ENCODE assay signal across 8 mouse cellular contexts in the genomic region with DNA sequence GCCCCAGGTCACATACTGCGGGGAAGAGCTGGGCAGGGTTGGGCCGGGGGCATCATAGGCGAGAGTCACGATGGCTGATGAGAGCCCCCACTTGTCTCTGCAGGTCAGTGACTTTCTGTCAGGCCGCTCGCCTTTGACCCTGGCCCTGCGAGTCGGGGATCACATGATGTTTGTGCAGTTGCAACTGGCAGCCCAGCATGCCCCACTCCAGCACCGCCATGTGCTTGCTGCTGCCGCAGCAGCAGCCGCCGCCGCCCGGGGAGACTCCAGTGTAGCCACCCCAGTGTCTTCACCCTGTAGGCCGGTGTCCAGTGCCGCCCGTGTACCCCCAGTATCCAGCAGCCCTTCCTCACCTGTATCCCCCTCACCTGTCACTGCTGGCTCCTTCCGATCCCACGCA. TPM values are rescaled to one million over a fixed set of nuclear protein-coding genes. Genes with fewer than 3 reads are reported as not detected.
DNase-seq lines count a peak whose midpoint lies in the region; ATAC-seq and TF ChIP-seq lines count a peak whose summit lies in the region.

No protein-coding gene starts in this region.

- H3K27ac ChIP-seq in heart, adult 2 months, result peak overlapping the region; percentile 93
- H3K27ac ChIP-seq in forebrain, embryonic 15.5 days (replicated peaks), result peak overlapping the region; percentile 100
- H3K27ac ChIP-seq in midbrain, embryonic 15.5 days, result peak overlapping the region; percentile 100

- no peak for DNase-seq in heart, adult 2 months
- no peak for DNase-seq in heart, postnatal 36 days
- DNase-seq in kidney, postnatal 10 days, result peak; percentile 62
- no peak for DNase-seq in adrenal gland, postnatal 4 days (ENCODE audit: low spot score in 2 of 2)
- no peak for DNase-seq in testis, postnatal 14 days (ENCODE audit: low spot score)
- DNase-seq in thymus, postnatal 14 days, result no peak

- WGBS in heart, adult 2 months, result 82% methylated on average over 19 of the region's 19 CpGs
- 86% methylated on average over 19 of the region's 19 CpGs for whole genome bisulfite sequencing in forebrain, embryonic 15.5 days
- WGBS in midbrain, embryonic 15.5 days, result 84% methylated on average over 19 of the region's 19 CpGs

- H3K9ac ChIP-seq in heart, adult 2 months (ENCODE audit: low read depth, low read length), result no peak overlapping the region
- peak overlapping the region; percentile 99; the same call in 1 of the 2 replicates for H3K9ac ChIP-seq in forebrain, embryonic 15.5 days (replicated peaks)
- peak overlapping the region; percentile 99; the same call in 1 of the 2 replicates for H3K9ac ChIP-seq in midbrain, embryonic 15.5 days

- no peaks in the 10 kb centered on the region for H3K27me3 ChIP-seq in heart, adult 2 months (ENCODE audit: control insufficient read depth, insufficient read depth, low read length)
- no peaks in the 10 kb centered on the region for H3K27me3 ChIP-seq in forebrain, embryonic 15.5 days
- H3K27me3 ChIP-seq in midbrain, embryonic 15.5 days (replicated peaks), result no peaks in the 10 kb centered on the region

- H3K79me2 ChIP-seq in heart, adult 2 months (replicated peaks; ENCODE audit: control insufficient read depth, insufficient read depth, low read length), result peaks cover 2% of the 10 kb centered on the region; the same call in 1 of the 2 replicates

- no peaks in the 10 kb centered on the region for H3K9me3 ChIP-seq in forebrain, embryonic 15.5 days
- H3K9me3 ChIP-seq in midbrain, embryonic 15.5 days, result no peaks in the 10 kb centered on the region

- TF ChIP-seq POLR2A in heart, adult 2 months (IDR thresholded peaks at IDR 0.05; ENCODE audit: insufficient read depth, low read depth, low read length), result no peak

- no peak for TF ChIP-seq CTCF in heart, adult 2 months (IDR thresholded peaks at IDR 0.05)

- peak overlapping the region; percentile 96 for H3K4me2 ChIP-seq in forebrain, embryonic 15.5 days (replicated peaks)
- H3K4me2 ChIP-seq in midbrain, embryonic 15.5 days, result peak overlapping the region; percentile 67

- peaks cover 20% of the 10 kb centered on the region for H3K4me1 ChIP-seq in heart, adult 2 months (ENCODE audit: control insufficient read depth, insufficient read depth, low read length)
- H3K4me1 ChIP-seq in forebrain, embryonic 15.5 days, result peaks cover 71% of the 10 kb centered on the region
- peaks cover 59% of the 10 kb centered on the region for H3K4me1 ChIP-seq in midbrain, embryonic 15.5 days

- TF ChIP-seq EP300 in heart, adult 2 months (IDR thresholded peaks at IDR 0.05; ENCODE audit: insufficient read depth, low read depth, low read length), result no peak

- intact Hi-C loops in heart, adult 2 months (cut with DNase I), result no loop called here
- intact Hi-C loops in heart, postnatal 36 days (cut with DNase I), result no loop called here

- peaks cover 34% of the 10 kb centered on the region for H3K36me3 ChIP-seq in heart, adult 2 months (ENCODE audit: control insufficient read depth, insufficient read depth, low read length)
- peaks cover 56% of the 10 kb centered on the region for H3K36me3 ChIP-seq in forebrain, embryonic 15.5 days
- H3K36me3 ChIP-seq in midbrain, embryonic 15.5 days (replicated peaks), result peaks cover 46% of the 10 kb centered on the region

- no peak for ATAC-seq in forebrain, embryonic 15.5 days (replicated peaks)
- ATAC-seq in midbrain, embryonic 15.5 days (replicated peaks), result no peak

- no peak overlapping the region for H3K4me3 ChIP-seq in heart, adult 2 months
- peak overlapping the region; percentile 80 for H3K4me3 ChIP-seq in forebrain, embryonic 15.5 days
- H3K4me3 ChIP-seq in midbrain, embryonic 15.5 days, result no peak overlapping the region

RNA-seq across cellular contexts. Expression of a gene that starts 5.6 kb away (rescaled TPM):
- total RNA-seq in heart, adult 2 months (2021), result 100 to 1,000 TPM in 1 of 2 experiments, 10 to 100 TPM in 1; 96.2 to 102 TPM
- 50.1 and 74.5 TPM in 2 replicates for polyA plus RNA-seq in heart, adult 2 months (2012; rRNA removed)
- total RNA-seq in heart, postnatal 36 days (2021), result 100 to 1,000 TPM in 1 of 2 experiments, 10 to 100 TPM in 1; 99.9 to 117 TPM
- polyA plus RNA-seq in forebrain, embryonic 15.5 days (2015; fragmentation: Nextera tagmentation; extraction: Ambion mirVana), result 33.0 and 34.9 TPM in 2 replicates
- polyA plus RNA-seq in midbrain, embryonic 15.5 days (2015; fragmentation: Nextera tagmentation; extraction: Ambion mirVana), result 29.5 and 29.9 TPM in 2 replicates
- 100 to 1,000 TPM; 113 to 124 TPM for total RNA-seq in adrenal gland, postnatal 4 days (2021)

RNA-seq across cellular contexts. Expression of a gene that starts 12.1 kb away (rescaled TPM):
- total RNA-seq in heart, adult 2 months (2021), result 10 to 100 TPM; 34.2 to 43.2 TPM
- 62.5 and 85.8 TPM in 2 replicates for polyA plus RNA-seq in heart, adult 2 months (2012; rRNA removed)
- total RNA-seq in heart, postnatal 36 days (2021), result 10 to 100 TPM; 48.2 to 67.0 TPM
- 350 and 358 TPM in 2 replicates for polyA plus RNA-seq in forebrain, embryonic 15.5 days (2015; fragmentation: Nextera tagmentation; extraction: Ambion mirVana)
- polyA plus RNA-seq in midbrain, embryonic 15.5 days (2015; fragmentation: Nextera tagmentation; extraction: Ambion mirVana), result 364 and 392 TPM in 2 replicates
- total RNA-seq in adrenal gland, postnatal 4 days (2021), result 100 to 1,000 TPM; 296 to 322 TPM

RNA-seq across cellular contexts. Expression of a gene that starts 13.1 kb away (rescaled TPM):
- total RNA-seq in heart, adult 2 months (2021), result 1 to 10 TPM; 3.9 to 4.9 TPM
- polyA plus RNA-seq in heart, adult 2 months (2012; rRNA removed), result 3.0 and 4.3 TPM in 2 replicates
- total RNA-seq in heart, postnatal 36 days (2021), result 1 to 10 TPM; 2.0 to 4.7 TPM
- 29.7 and 39.5 TPM in 2 replicates for polyA plus RNA-seq in forebrain, embryonic 15.5 days (2015; fragmentation: Nextera tagmentation; extraction: Ambion mirVana)
- 65.7 and 66.9 TPM in 2 replicates for polyA plus RNA-seq in midbrain, embryonic 15.5 days (2015; fragmentation: Nextera tagmentation; extraction: Ambion mirVana)
- total RNA-seq in adrenal gland, postnatal 4 days (2021), result 10 to 100 TPM; 49.1 to 72.7 TPM

RNA-seq across cellular contexts. Expression of a gene that starts 15.3 kb away (rescaled TPM):
- 1,000 to 10,000 TPM; 1,015 to 1,150 TPM for total RNA-seq in heart, adult 2 months (2021)
- polyA plus RNA-seq in heart, adult 2 months (2012; rRNA removed), result 1,139 and 1,938 TPM in 2 replicates
- 1,000 to 10,000 TPM; 1,105 to 1,168 TPM for total RNA-seq in heart, postnatal 36 days (2021)
- 437 and 444 TPM in 2 replicates for polyA plus RNA-seq in forebrain, embryonic 15.5 days (2015; fragmentation: Nextera tagmentation; extraction: Ambion mirVana)
- polyA plus RNA-seq in midbrain, embryonic 15.5 days (2015; fragmentation: Nextera tagmentation; extraction: Ambion mirVana), result 444 and 468 TPM in 2 replicates
- total RNA-seq in adrenal gland, postnatal 4 days (2021), result 100 to 1,000 TPM; 401 to 425 TPM

RNA-seq across cellular contexts. Expression of a gene that starts 19.0 kb away (rescaled TPM):
- total RNA-seq in heart, adult 2 months (2021), result 1 to 10 TPM; 5.9 to 6.0 TPM
- polyA plus RNA-seq in heart, adult 2 months (2012; rRNA removed), result 5.6 and 6.3 TPM in 2 replicates
- 1 to 10 TPM; 4.4 to 4.6 TPM for total RNA-seq in heart, postnatal 36 days (2021)
- 9.7 and 12.7 TPM in 2 replicates for polyA plus RNA-seq in forebrain, embryonic 15.5 days (2015; fragmentation: Nextera tagmentation; extraction: Ambion mirVana)
- 13.3 and 14.7 TPM in 2 replicates for polyA plus RNA-seq in midbrain, embryonic 15.5 days (2015; fragmentation: Nextera tagmentation; extraction: Ambion mirVana)
- 1 to 10 TPM; 7.5 to 8.8 TPM for total RNA-seq in adrenal gland, postnatal 4 days (2021)

Comparison
In these comparisons a context has a peak if more than half of its experiments do, and no peak if none do; other contexts are left out.
1. RNA of a gene that starts 12.1 kb away (total RNA-seq): 296 to 322 TPM in adrenal gland, postnatal 4 days; 48.2 to 67.0 TPM in heart, postnatal 36 days and 34.2 to 43.2 TPM in heart, adult 2 months; every median in the first group is over 4 times any median in the second.
2. RNA of a gene that starts 13.1 kb away (total RNA-seq): 49.1 to 72.7 TPM in adrenal gland, postnatal 4 days; 3.9 to 4.9 TPM in heart, adult 2 months and 2.0 to 4.7 TPM in heart, postnatal 36 days; every median in the first group is over 4 times any median in the second.
3. Peak in every context shown above with its lines, with median percentiles within 50 percentile points of each other: H3K27ac ChIP-seq.